Mouse (Mus musculus) stomach, embryonic 14.5 days (tissue): Measurements from ENCODE around the gene Sox5. TPM values are rescaled to one million over a fixed set of nuclear protein-coding genes. Genes with fewer than 3 reads are reported as not detected.

Experiments used
- ATAC-seq: fragments of 200-750 bp; cut with Nextera tagmentation; 2 replicates; pipeline ENCODE4 v1.8.0; 2017; ENCODE audit warnings: low read depth, moderate TSS enrichment; ENCODE audit not compliant: insufficient number of reproducible peaks, insufficient read depth, low FRiP score
- H3K27ac ChIP-seq: fragments of 300-500 bp; sonication (generic); 2 replicates; pipeline ENCODE4 v1.5.1; 2014; ENCODE audit warnings: mild to moderate bottlenecking, low read length, moderate library complexity, mixed read lengths
- H3K27me3 ChIP-seq: fragments of 300-500 bp; sonication (generic); 2 replicates; pipeline ENCODE4 v1.6.1; 2014; ENCODE audit warnings: low read length, control low read depth, mixed read lengths; ENCODE audit not compliant: control insufficient read depth, insufficient read depth
- H3K36me3 ChIP-seq: fragments of 300-500 bp; sonication (generic); 2 replicates; pipeline ENCODE4 v1.6.1; 2014; ENCODE audit warnings: mild to moderate bottlenecking, control low read depth, low read length, moderate library complexity, mixed read lengths; ENCODE audit not compliant: control insufficient read depth, insufficient read depth
- H3K4me1 ChIP-seq: fragments of 300-500 bp; sonication (generic); 2 replicates; pipeline ENCODE4 v1.6.1; 2014; ENCODE audit warnings: low read length, control low read depth, mixed read lengths; ENCODE audit not compliant: control insufficient read depth, insufficient read depth
- H3K4me2 ChIP-seq: fragments of 300-500 bp; sonication (generic); replicated peaks from 2 replicates; pipeline ENCODE4 v1.6.1; 2014; ENCODE audit warnings: low read depth, low read length, control low read depth
- H3K4me3 ChIP-seq: fragments of 300-500 bp; sonication (generic); 2 replicates; pipeline ENCODE4 v1.5.1; 2014; ENCODE audit warnings: low read depth, low read length, control low read depth
- H3K9ac ChIP-seq: fragments of 300-500 bp; sonication (generic); replicated peaks from 2 replicates; pipeline ENCODE4 v1.6.1; 2014; ENCODE audit warnings: low read depth, mild to moderate bottlenecking, control low read depth, low read length, moderate library complexity, mixed read lengths
- H3K9me3 ChIP-seq: fragments of 300-500 bp; sonication (generic); 2 replicates; pipeline ENCODE4 v1.6.1; 2016; ENCODE audit warnings: low read depth, low read length, control low read depth; ENCODE audit not compliant: control insufficient read depth
- WGBS: fragments of 180-500 bp; shearing (Covaris S2); extraction: QIAGEN DNeasy Blood & Tissue Kit; methylation state at CpG from one replicate; pipeline ENCODE4 v1.1.7; 2014; 5-methylcytosine and 5-hydroxymethylcytosine counted together
- polyA plus RNA-seq: library from polyadenylated mRNA; unstranded; fragments of >200 nt; fragmentation: Nextera tagmentation; extraction: Ambion mirVana; gene quantifications from 2 replicates; pipeline ENCODE4 v1.2.1, GENCODE M21; 2014

Sox5 gene
- polyA plus RNA-seq, 1 experiment from 2014 or later = 30.3 TPM

- no peaks in the 10 kb centered on the region for H3K27me3 ChIP-seq
- H3K4me2 ChIP-seq = no peak overlapping the region
- no peaks in the 10 kb centered on the region for H3K4me1 ChIP-seq
- no peak overlapping the region for H3K4me3 ChIP-seq
- WGBS = 86% methylated on average over 6 of the region's 6 CpGs
- peaks cover 3% of the 10 kb centered on the region; the same call in 1 of the 2 replicates for H3K9me3 ChIP-seq
- H3K36me3 ChIP-seq = no peaks in the 10 kb centered on the region
- H3K27ac ChIP-seq = no peak overlapping the region
- no peak overlapping the region for H3K9ac ChIP-seq
- ATAC-seq = no peak
Observed at GRCm38 (mm10) chr6:144103612-144104011, 678.2 kb downstream of the Sox5 start.

GRCm38 (mm10) chr6:144100852-144101251, 680.9 kb downstream of the Sox5 start:
- no peak overlapping the region for H3K4me2 ChIP-seq
- H3K9ac ChIP-seq = no peak overlapping the region
- H3K27ac ChIP-seq = no peak overlapping the region
- ATAC-seq = no peak
- no peaks in the 10 kb centered on the region for H3K4me1 ChIP-seq
- H3K36me3 ChIP-seq = no peaks in the 10 kb centered on the region
- no peaks in the 10 kb centered on the region for H3K27me3 ChIP-seq
- peaks cover 3% of the 10 kb centered on the region; the same call in 1 of the 2 replicates for H3K9me3 ChIP-seq
- H3K4me3 ChIP-seq = no peak overlapping the region
- WGBS = 83% methylated on average over 1 of the region's 1 CpGs

GRCm38 (mm10) chr6:144098119-144098518, 683.7 kb downstream of the Sox5 start:
- WGBS = 38% methylated on average over 9 of the region's 9 CpGs
- H3K4me2 ChIP-seq = no peak overlapping the region
- H3K9me3 ChIP-seq = peaks cover 3% of the 10 kb centered on the region; the same call in 1 of the 2 replicates
- H3K4me3 ChIP-seq = no peak overlapping the region
- ATAC-seq = no peak
- H3K9ac ChIP-seq = no peak overlapping the region
- no peaks in the 10 kb centered on the region for H3K36me3 ChIP-seq
- H3K27me3 ChIP-seq = no peaks in the 10 kb centered on the region
- H3K27ac ChIP-seq = no peak overlapping the region
- H3K4me1 ChIP-seq = 0 out of 2 replicates have a peak, but pooled peaks cover 5% of the 10 kb centered on the region

- no peaks in the 10 kb centered on the region for H3K36me3 ChIP-seq
- no peak overlapping the region for H3K27ac ChIP-seq
- H3K27me3 ChIP-seq = no peaks in the 10 kb centered on the region
- 72% methylated on average over 3 of the region's 3 CpGs for WGBS
- H3K4me1 ChIP-seq = no peaks in the 10 kb centered on the region
- no peaks in the 10 kb centered on the region for H3K9me3 ChIP-seq
- no peak overlapping the region for H3K9ac ChIP-seq
- ATAC-seq = no peak
- H3K4me3 ChIP-seq = no peak overlapping the region
- H3K4me2 ChIP-seq = no peak overlapping the region
Observed at GRCm38 (mm10) chr6:144088256-144088655, 693.5 kb downstream of the Sox5 start.

- ATAC-seq = no peak
- Histone ChIP-seq H3K9me3 (no peaks in the 10 kb centered on the region), H3K36me3 (no peaks in the 10 kb centered on the region), H3K4me3 (no peak overlapping the region), H3K9ac (no peak overlapping the region), H3K27me3 (no peaks in the 10 kb centered on the region), H3K4me1 (no peaks in the 10 kb centered on the region), H3K4me2 (no peak overlapping the region), H3K27ac (no peak overlapping the region)
- 74% methylated on average over 1 of the region's 1 CpGs for WGBS
Observed at GRCm38 (mm10) chr6:144086096-144086810, 695.5 kb downstream of the Sox5 start.

- Histone ChIP-seq H3K27me3 (no peaks in the 10 kb centered on the region), H3K27ac (no peak overlapping the region), H3K4me1 (no peaks in the 10 kb centered on the region), H3K9ac (no peak overlapping the region), H3K36me3 (no peaks in the 10 kb centered on the region), H3K9me3 (no peaks in the 10 kb centered on the region), H3K4me3 (no peak overlapping the region), H3K4me2 (no peak overlapping the region)
- WGBS = 85% methylated on average over 9 of the region's 9 CpGs
- no peak for ATAC-seq
Observed at GRCm38 (mm10) chr6:144082297-144082696, 699.5 kb downstream of the Sox5 start.

GRCm38 (mm10) chr6:144077826-144078225, 704.0 kb downstream of the Sox5 start:
- WGBS = 92% methylated on average over 7 of the region's 7 CpGs
- no peaks in the 10 kb centered on the region for H3K9me3 ChIP-seq
- H3K27ac ChIP-seq = no peak overlapping the region
- no peaks in the 10 kb centered on the region for H3K27me3 ChIP-seq
- H3K4me1 ChIP-seq = peaks cover 8% of the 10 kb centered on the region; the same call in 1 of the 2 replicates
- H3K4me3 ChIP-seq = no peak overlapping the region
- H3K4me2 ChIP-seq = no peak overlapping the region
- ATAC-seq = no peak
- no peaks in the 10 kb centered on the region for H3K36me3 ChIP-seq
- H3K9ac ChIP-seq = no peak overlapping the region

GRCm38 (mm10) chr6:144076376-144076775, 705.4 kb downstream of the Sox5 start:
- ATAC-seq = no peak
- no peak overlapping the region for H3K4me3 ChIP-seq
- 93% methylated on average over 4 of the region's 4 CpGs for WGBS
- no peaks in the 10 kb centered on the region for H3K36me3 ChIP-seq
- no peaks in the 10 kb centered on the region for H3K9me3 ChIP-seq
- no peak overlapping the region for H3K4me2 ChIP-seq
- H3K27me3 ChIP-seq = no peaks in the 10 kb centered on the region
- no peak overlapping the region for H3K9ac ChIP-seq
- H3K27ac ChIP-seq = no peak overlapping the region
- H3K4me1 ChIP-seq = peaks cover 8% of the 10 kb centered on the region; the same call in 1 of the 2 replicates
